Mouse (Mus musculus) MEL (cell line): ENCODE data around the gene Slc30a10. TPM values are rescaled to one million over a fixed set of nuclear protein-coding genes. Genes with fewer than 3 reads are reported as not detected.

ENCODE experiments used
- DNase-seq: peaks from one replicate; pipeline ENCODE4 v3.0.0; 2011; ENCODE audit warnings: low read depth, low spot score
- H3K27ac ChIP-seq: 2 replicates; pipeline ENCODE4 v1.5.1; 2012; ENCODE audit warnings: low read depth, mild to moderate bottlenecking, control low read depth, low read length, moderate library complexity; ENCODE audit not compliant: control insufficient read depth
- H3K27me3 ChIP-seq, 2 experiments: fragments of 150-350 bp in 1 of 2; sonication (generic) in 1 of 2; 2 replicates each; pipeline ENCODE4 v1.6.1; 2012; ENCODE audit warnings: low read length in 2 of 2, mild to moderate bottlenecking in 2 of 2, improper control_type of control experiment in 1 of 2, moderate library complexity in 1 of 2; ENCODE audit not compliant: insufficient read depth in 2 of 2, control insufficient read depth in 1 of 2
- H3K36me3 ChIP-seq, 2 experiments: 2 replicates each; pipeline ENCODE4 v1.6.1; 2012 to 2014; ENCODE audit warnings: low read length in 2 of 2, improper control_type of control experiment in 1 of 2, inconsistent platforms in 1 of 2, mild to moderate bottlenecking in 1 of 2; ENCODE audit not compliant: insufficient read depth in 2 of 2, control insufficient read depth in 1 of 2
- H3K4me1 ChIP-seq, 2 experiments: fragments of 150-350 bp in 1 of 2; sonication (generic) in 1 of 2; 2 replicates each; pipeline ENCODE4 v1.6.1; 2012; ENCODE audit warnings: low read length in 2 of 2, improper control_type of control experiment in 1 of 2, mild to moderate bottlenecking in 1 of 2; ENCODE audit not compliant: insufficient read depth in 2 of 2, control insufficient read depth in 1 of 2
- H3K4me3 ChIP-seq, 2 experiments: fragments of 150-350 bp in 1 of 2; sonication (generic) in 1 of 2; 2 replicates each; pipeline ENCODE4 v1.5.1; 2012; ENCODE audit warnings: low read depth in 2 of 2, low read length in 2 of 2, mild to moderate bottlenecking in 2 of 2, moderate library complexity in 2 of 2, control low read depth in 1 of 2, improper control_type of control experiment in 1 of 2; ENCODE audit not compliant: control insufficient read depth in 1 of 2, insufficient read depth in 1 of 2
- H3K79me2 ChIP-seq: 2 replicates; pipeline ENCODE4 v1.6.1; 2012; ENCODE audit warnings: mild to moderate bottlenecking, low read length, moderate library complexity; ENCODE audit not compliant: control insufficient read depth, poor library complexity, insufficient read depth
- H3K9ac ChIP-seq: 2 replicates; pipeline ENCODE4 v1.6.1; 2012; ENCODE audit warnings: low read depth, mild to moderate bottlenecking, control low read depth, low read length, moderate library complexity; ENCODE audit not compliant: control insufficient read depth, poor library complexity, severe bottlenecking
- H3K9me3 ChIP-seq: fragments of 150-350 bp; sonication (generic); replicated peaks from 2 replicates; pipeline ENCODE4 v1.6.1; 2012; ENCODE audit warnings: mild to moderate bottlenecking, low read length, improper control_type of control experiment, moderate library complexity; ENCODE audit not compliant: insufficient read depth
- CHD1 ChIP-seq: IDR thresholded peaks from 2 replicates; pipeline ENCODE4 v1.6.1; 2012; ENCODE audit warnings: low read depth, mild to moderate bottlenecking, inconsistent platforms, low read length, improper control_type of control experiment
- CTCF ChIP-seq, 3 experiments: IDR thresholded peaks in 2 of 3; conservative IDR thresholded peaks in 1 of 3; 2 replicates each; pipeline ENCODE4 v1.5.1; 2011 to 2012; ENCODE audit warnings: low read length in 3 of 3, low read depth in 2 of 3, mild to moderate bottlenecking in 2 of 3, improper control_type of control experiment in 1 of 3, inconsistent platforms in 1 of 3, mixed read lengths in 1 of 3, moderate library complexity in 1 of 3; ENCODE audit not compliant: control insufficient read depth in 1 of 3, insufficient read depth in 1 of 3, poor library complexity in 1 of 3, severe bottlenecking in 1 of 3
- ELF1 ChIP-seq: IDR thresholded peaks from 2 replicates; pipeline ENCODE4 v1.6.1; 2014; ENCODE audit warnings: low read depth, mild to moderate bottlenecking, inconsistent platforms, low read length, improper control_type of control experiment, moderate library complexity
- GABPA ChIP-seq: IDR thresholded peaks from 2 replicates; pipeline ENCODE4 v1.6.1; 2012; ENCODE audit warnings: low read depth, mild to moderate bottlenecking, inconsistent platforms, low read length, improper control_type of control experiment, moderate library complexity
- MAZ ChIP-seq: IDR thresholded peaks from 2 replicates; pipeline ENCODE4 v1.6.1; 2012; ENCODE audit warnings: low read depth, mild to moderate bottlenecking, inconsistent platforms, low read length, improper control_type of control experiment
- MYB ChIP-seq: IDR thresholded peaks from 2 replicates; pipeline ENCODE4 v1.6.1; 2011; ENCODE audit warnings: mild to moderate bottlenecking, low read depth, low read length, improper control_type of control experiment
- NELFE ChIP-seq: IDR thresholded peaks from 2 replicates; pipeline ENCODE4 v1.6.1; 2011; ENCODE audit warnings: low read depth, low read length, improper control_type of control experiment
- NRF1 ChIP-seq: IDR thresholded peaks from 2 replicates; pipeline ENCODE4 v1.6.1; 2014; ENCODE audit warnings: low read depth, mild to moderate bottlenecking, inconsistent platforms, low read length, improper control_type of control experiment, moderate library complexity; ENCODE audit not compliant: poor library complexity, insufficient read depth, severe bottlenecking
- POLR2A ChIP-seq, 2 experiments: IDR thresholded peaks; 2 replicates each; pipeline ENCODE4 v1.6.1; 2011 to 2012; ENCODE audit warnings: low read length in 2 of 2, mild to moderate bottlenecking in 2 of 2, control low read depth in 1 of 2, improper control_type of control experiment in 1 of 2, low read depth in 1 of 2, moderate library complexity in 1 of 2; ENCODE audit not compliant: control insufficient read depth in 1 of 2, insufficient read depth in 1 of 2, poor library complexity in 1 of 2
- POLR2AphosphoS2 ChIP-seq: IDR thresholded peaks from 2 replicates; pipeline ENCODE4 v1.6.1; 2011; ENCODE audit warnings: low read length, improper control_type of control experiment
- SIN3A ChIP-seq: IDR thresholded peaks from 2 replicates; pipeline ENCODE4 v1.6.1; 2012; ENCODE audit warnings: low read length, improper control_type of control experiment, inconsistent platforms
- TBP ChIP-seq: IDR thresholded peaks from 2 replicates; pipeline ENCODE4 v1.8.0; 2011; ENCODE audit warnings: low read depth, low read length, improper control_type of control experiment
- UBTF ChIP-seq: IDR thresholded peaks from 2 replicates; pipeline ENCODE4 v1.6.1; 2012; ENCODE audit warnings: low read depth, mild to moderate bottlenecking, inconsistent platforms, low read length, improper control_type of control experiment, moderate library complexity, borderline replicate concordance; ENCODE audit not compliant: insufficient read depth
- USF1 ChIP-seq: IDR thresholded peaks from 2 replicates; pipeline ENCODE4 v1.6.1; 2014; ENCODE audit warnings: low read depth, mild to moderate bottlenecking, inconsistent platforms, low read length, improper control_type of control experiment, moderate library complexity
- USF2 ChIP-seq, 2 experiments: IDR thresholded peaks; 2 replicates each; pipeline ENCODE4 v1.6.1; 2011 to 2012; ENCODE audit warnings: improper control_type of control experiment in 2 of 2, low read length in 2 of 2, borderline replicate concordance in 1 of 2, inconsistent platforms in 1 of 2, low read depth in 1 of 2, mild to moderate bottlenecking in 1 of 2; ENCODE audit not compliant: insufficient read depth in 1 of 2
- ZKSCAN1 ChIP-seq: IDR thresholded peaks from 2 replicates; pipeline ENCODE4 v1.6.1; 2012; ENCODE audit warnings: low read depth, mild to moderate bottlenecking, inconsistent platforms, low read length, improper control_type of control experiment, moderate library complexity
- ZMIZ1 ChIP-seq: IDR thresholded peaks from 2 replicates; pipeline ENCODE4 v1.6.1; 2012; ENCODE audit warnings: low read depth, mild to moderate bottlenecking, inconsistent platforms, low read length, improper control_type of control experiment, moderate library complexity
- polyA plus RNA-seq, 2 experiments: library from polyadenylated mRNA; stranded (reverse) in 1 of 2; unstranded in 1 of 2; fragments of >175 nt in 1 of 2; fragments of >200 nt in 1 of 2; gene quantifications; 2 replicates each; pipeline versions ENCODE4 v1.2.1 to v1.2.4; 2012; ENCODE audit warnings: low replicate concordance in 2 of 2, low read depth in 1 of 2; ENCODE audit not compliant: insufficient read length in 2 of 2, insufficient read depth in 1 of 2, missing spikeins in 1 of 2
- total RNA-seq: library from RNA; depleted of rRNA; stranded (reverse); fragments of 300-350 nt; gene quantifications from 2 replicates; pipeline ENCODE4 v1.2.3, GENCODE M21; 2012

Slc30a10 gene
- total and polyA plus RNA-seq, 3 experiments, result 2.1 to 7.9 TPM; not detected in 1

- H3K27ac ChIP-seq, result no peak overlapping the region
- TF ChIP-seq NELFE, result no peak
- TF ChIP-seq TBP, result no peak
- TF ChIP-seq GABPA, result no peak
- peak; percentile 85 for TF ChIP-seq USF1
- TF ChIP-seq CTCF (IDR thresholded peaks at IDR 0.05 in 2 of 3, conservative IDR thresholded peaks at IDR 0.05 in 1 of 3; ENCODE audit: control insufficient read depth in 1 of 3, insufficient read depth in 1 of 3, low read depth in 2 of 3, low read length in 3 of 3, poor library complexity in 1 of 3, severe bottlenecking in 1 of 3), result no peak
- peak in 1 of 2 experiments; percentile 39; a peak in 1 of 4 replicates for TF ChIP-seq USF2 (IDR thresholded peaks at IDR 0.05; ENCODE audit: borderline replicate concordance in 1 of 2, insufficient read depth in 1 of 2, low read depth in 1 of 2, low read length in 2 of 2)
- TF ChIP-seq ZMIZ1, result no peak
- no peak for TF ChIP-seq POLR2A (IDR thresholded peaks at IDR 0.05; ENCODE audit: control insufficient read depth in 1 of 2, insufficient read depth in 1 of 2, low read depth in 1 of 2, low read length in 2 of 2, poor library complexity in 1 of 2)
- no peak for TF ChIP-seq CHD1
- no peak for TF ChIP-seq ZKSCAN1
- TF ChIP-seq SIN3A, result no peak
- no peak for TF ChIP-seq MAZ
- H3K27me3 ChIP-seq, result no peaks in the 10 kb centered on the region
- H3K79me2 ChIP-seq, result no peaks in the 10 kb centered on the region
- no peaks in the 10 kb centered on the region for H3K9me3 ChIP-seq
- H3K36me3 ChIP-seq, result peaks cover 0 to 24% of the 10 kb centered on the region in 2 experiments; a peak in 2 of 4 replicates
- H3K9ac ChIP-seq, result no peak overlapping the region
- no peak overlapping the region for H3K4me3 ChIP-seq
- peaks cover 17 to 25% of the 10 kb centered on the region in 2 experiments for H3K4me1 ChIP-seq
- DNase-seq, result peak; percentile 82
These were observed 4.9 kb upstream of the Slc30a10 start for GRCm38 (mm10) chr1:185449727-185450126.

- Histone ChIP-seq H3K9me3 (no peaks in the 10 kb centered on the region), H3K27ac (no peak overlapping the region), H3K36me3 (peaks cover 0 to 24% of the 10 kb centered on the region in 2 experiments; a peak in 2 of 4 replicates), H3K4me3 (no peak overlapping the region), H3K4me1 (peaks cover 19 to 30% of the 10 kb centered on the region in 2 experiments), H3K79me2 (no peaks in the 10 kb centered on the region; the same call in 1 of the 2 replicates), H3K27me3 (no peaks in the 10 kb centered on the region), H3K9ac (no peak overlapping the region)
- DNase-seq, result no peak
- TF ChIP-seq NRF1 (no peak), UBTF (no peak), ELF1 (no peak), MYB (no peak), POLR2A (IDR thresholded peaks at IDR 0.05; ENCODE audit: control insufficient read depth in 1 of 2, insufficient read depth in 1 of 2, low read depth in 1 of 2, low read length in 2 of 2, poor library complexity in 1 of 2) (no peak), POLR2AphosphoS2 (no peak)
These were observed 3.6 kb upstream of the Slc30a10 start for GRCm38 (mm10) chr1:185451077-185451476.
